Mouse (Mus musculus) hindbrain, embryonic 16.5 days (tissue): ENCODE measurements around the gene Emc9. TPM values are rescaled to one million over a fixed set of nuclear protein-coding genes. Genes with fewer than 3 reads are reported as not detected.

Experiments used
- ATAC-seq: fragments of 200-750 bp; cut with Nextera tagmentation; 2 replicates; pipeline ENCODE4 v1.8.0; 2017; ENCODE audit warnings: moderate TSS enrichment, moderate library complexity
- H3K27ac ChIP-seq: fragments of 300-500 bp; sonication (generic); 2 replicates; pipeline ENCODE4 v1.5.1; 2014; ENCODE audit warnings: low read depth, mild to moderate bottlenecking, control low read depth, low read length, moderate library complexity
- H3K27me3 ChIP-seq: fragments of 300-500 bp; sonication (generic); replicated peaks from 2 replicates; pipeline ENCODE4 v1.6.1; 2014; ENCODE audit warnings: low read length; ENCODE audit not compliant: control insufficient read depth, insufficient read depth
- H3K36me3 ChIP-seq: fragments of 300-500 bp; sonication (generic); 2 replicates; pipeline ENCODE4 v1.6.1; 2014; ENCODE audit warnings: mild to moderate bottlenecking, low read length, moderate library complexity, mixed read lengths; ENCODE audit not compliant: control insufficient read depth, insufficient read depth
- H3K4me1 ChIP-seq: fragments of 300-500 bp; sonication (generic); 2 replicates; pipeline ENCODE4 v1.6.1; 2014; ENCODE audit warnings: low read depth, low read length; ENCODE audit not compliant: control insufficient read depth, insufficient read depth
- H3K4me2 ChIP-seq: fragments of 300-500 bp; sonication (generic); 2 replicates; pipeline ENCODE4 v1.6.1; 2014; ENCODE audit warnings: mild to moderate bottlenecking, low read length, control low read depth, moderate library complexity
- H3K4me3 ChIP-seq: fragments of 300-500 bp; sonication (generic); 2 replicates; pipeline ENCODE4 v1.5.1; 2014; ENCODE audit warnings: mild to moderate bottlenecking, low read length, control low read depth, moderate library complexity
- H3K9ac ChIP-seq: fragments of 300-500 bp; sonication (generic); 2 replicates; pipeline ENCODE4 v1.6.1; 2014; ENCODE audit warnings: low read depth, mild to moderate bottlenecking, control low read depth, low read length, moderate library complexity
- H3K9me3 ChIP-seq: fragments of 300-500 bp; sonication (generic); 2 replicates; pipeline ENCODE4 v1.6.1; 2014; ENCODE audit warnings: mild to moderate bottlenecking, low read length, moderate library complexity; ENCODE audit not compliant: control insufficient read depth
- WGBS: fragments of 180-500 bp; shearing (Covaris S2); extraction: QIAGEN DNeasy Blood & Tissue Kit; methylation state at CpG from one replicate; pipeline ENCODE4 v1.1.7; 2014; 5-methylcytosine and 5-hydroxymethylcytosine counted together
- polyA plus RNA-seq: library from polyadenylated mRNA; unstranded; fragments of >200 nt; fragmentation: Nextera tagmentation; extraction: Ambion mirVana; gene quantifications from 2 replicates; pipeline ENCODE4 v1.2.1, GENCODE M21; 2015

Gene Emc9
- polyA plus RNA-seq, 1 experiment from 2014 or later, result 64.2 TPM

GRCm38 (mm10) chr14:55540067-55540786 is 44.9 kb downstream of the Emc9 start, which contains the start of gene Pck2:
Gene Pck2 (plus strand): TSS chr14:55540266.
- peaks cover 10% of the 10 kb centered on the region for H3K36me3 ChIP-seq
- peak within 1 kb of the TSS; percentile 61 for H3K4me3 ChIP-seq
- WGBS, result 0% methylated on average over 31 of the region's 32 CpGs
- H3K9ac ChIP-seq, result peak within 1 kb of the TSS; percentile 82
- H3K9me3 ChIP-seq, result no peaks in the 10 kb centered on the region
- ATAC-seq, result peak; percentile 90
- peak within 1 kb of the TSS; percentile 87 for H3K4me2 ChIP-seq
- peak within 1 kb of the TSS; percentile 88 for H3K27ac ChIP-seq
- H3K27me3 ChIP-seq, result no peaks in the 10 kb centered on the region
- H3K4me1 ChIP-seq, result peaks cover 15% of the 10 kb centered on the region

GRCm38 (mm10) chr14:55536116-55536745 is 48.9 kb downstream of the Emc9 start:
- Histone ChIP-seq H3K36me3 (no peaks in the 10 kb centered on the region), H3K4me1 (peaks cover 6% of the 10 kb centered on the region), H3K4me2 (no peak overlapping the region), H3K4me3 (no peak overlapping the region), H3K9ac (no peak overlapping the region), H3K9me3 (no peaks in the 10 kb centered on the region), H3K27ac (no peak overlapping the region), H3K27me3 (no peaks in the 10 kb centered on the region)
- WGBS, result 61% methylated on average over 6 of the region's 6 CpGs
- no peak for ATAC-seq

Other genes with a start within 250 kb of the Emc9 start
- 28.6 and 29.5 TPM in 2 replicates for gene Dhrs4, start 106.5 kb downstream of the Emc9 start, polyA plus RNA-seq
- 22.9 and 26.2 TPM in 2 replicates for gene Carmil3, start 94.7 kb downstream of the Emc9 start, polyA plus RNA-seq
- 10.2 and 11.7 TPM in 2 replicates for gene Cpne6, start 74.9 kb downstream of the Emc9 start, polyA plus RNA-seq
- gene Nrl, start 60.3 kb downstream of the Emc9 start, polyA plus RNA-seq, result 0.15 and 0.23 TPM in 2 replicates
- 29.3 and 32.4 TPM in 2 replicates for gene Pck2, start 45.0 kb downstream of the Emc9 start, polyA plus RNA-seq
- gene Dcaf11, start 25.3 kb downstream of the Emc9 start, polyA plus RNA-seq, result 110 and 127 TPM in 2 replicates
- 0.89 and 1.4 TPM in 2 replicates for gene A730061H03Rik, start 24.9 kb downstream of the Emc9 start, polyA plus RNA-seq
- gene Fitm1, start 9.7 kb downstream of the Emc9 start, polyA plus RNA-seq, result 0.26 and 1.4 TPM in 2 replicates
- gene Psme1, start 7.2 kb downstream of the Emc9 start, polyA plus RNA-seq, result 223 and 230 TPM in 2 replicates
- gene Psme2, start 5.8 kb upstream of the Emc9 start, polyA plus RNA-seq, result 170 and 173 TPM in 2 replicates
- gene Rnf31, start 6.4 kb upstream of the Emc9 start, polyA plus RNA-seq, result 18.2 and 20.3 TPM in 2 replicates
- 9.7 and 10.6 TPM in 2 replicates for gene Irf9, start 18.3 kb upstream of the Emc9 start, polyA plus RNA-seq
- 16.8 and 20.2 TPM in 2 replicates for gene Rec8, start 32.7 kb upstream of the Emc9 start, polyA plus RNA-seq
- gene Ipo4, start 50.7 kb upstream of the Emc9 start, polyA plus RNA-seq, result 116 and 131 TPM in 2 replicates
- 1.5 and 1.6 TPM in 2 replicates for gene Gm49378, start 52.6 kb upstream of the Emc9 start, polyA plus RNA-seq
- 68.7 and 72.1 TPM in 2 replicates for gene Tm9sf1, start 58.5 kb upstream of the Emc9 start, polyA plus RNA-seq
- gene Tssk4, start 64.9 kb upstream of the Emc9 start, polyA plus RNA-seq, result 0.32 and 0.53 TPM in 2 replicates
- gene Mdp1, start 75.2 kb upstream of the Emc9 start, polyA plus RNA-seq, result 77.2 and 82.8 TPM in 2 replicates
- gene Gmpr2, start 86.6 kb upstream of the Emc9 start, polyA plus RNA-seq, result 48.6 and 50.4 TPM in 2 replicates
- gene Nedd8, start 86.8 kb upstream of the Emc9 start, polyA plus RNA-seq, result 567 and 599 TPM in 2 replicates
- gene Tinf2, start 96.5 kb upstream of the Emc9 start, polyA plus RNA-seq, result 25.3 and 25.7 TPM in 2 replicates
- 0.20 and 0.41 TPM in 2 replicates for gene Tgm1, start 128.6 kb upstream of the Emc9 start, polyA plus RNA-seq
- gene Rabggta, start 137.0 kb upstream of the Emc9 start, polyA plus RNA-seq, result 60.3 and 65.8 TPM in 2 replicates
- 85.9 and 90.3 TPM in 2 replicates for gene Dhrs1, start 160.4 kb upstream of the Emc9 start, polyA plus RNA-seq
- 27.1 and 27.9 TPM in 2 replicates for gene Nop9, start 160.4 kb upstream of the Emc9 start, polyA plus RNA-seq
- 0.17 and 0.63 TPM in 2 replicates for gene Cideb, start 173.2 kb upstream of the Emc9 start, polyA plus RNA-seq
- 0.47 and 0.66 TPM in 2 replicates for gene Ltb4r2, start 176.1 kb upstream of the Emc9 start, polyA plus RNA-seq
- 0.22 and 0.79 TPM in 2 replicates for gene Ltb4r1, start 180.7 kb upstream of the Emc9 start, polyA plus RNA-seq
- 3.5 and 5.1 TPM in 2 replicates for gene Adcy4, start 198.8 kb upstream of the Emc9 start, polyA plus RNA-seq
- 2.3 and 3.6 TPM in 2 replicates for gene Ripk3, start 203.6 kb upstream of the Emc9 start, polyA plus RNA-seq
- gene Nfatc4, start 237.8 kb upstream of the Emc9 start, polyA plus RNA-seq, result 6.5 and 11.9 TPM in 2 replicates